ENCODE assay signal across 32 mouse cellular contexts in genomic region chr11:80071039-80071438, GRCm38 (mm10). TPM values are rescaled to one million over a fixed set of nuclear protein-coding genes. Genes with fewer than 3 reads are reported as not detected.
DNase-seq lines count a peak whose midpoint lies in the region; ATAC-seq and TF ChIP-seq lines count a peak whose summit lies in the region.
"Had no signal": no experiment of that assay in that cellular context is flagged by ENCODE, and none has a peak within 500 bp of the region (broad histone marks: within the 10 kb centered on the region; RNA-seq: fewer than 3 reads in every experiment).

No protein-coding gene starts in this region.

- DNase-seq in liver, embryonic 13.5 days, result no peak
- DNase-seq in liver (no peak), ES-E14 (ENCODE audit: low read depth, low spot score) (no peak)
- DNase-seq in frontal cortex, postnatal 25 days (ENCODE audit: low spot score in 2 of 2), result no peak
- DNase-seq: adrenal gland, adult 8-10 months; cerebellum, adult 2 months; cerebellum, postnatal 25 days; gastrocnemius, postnatal 14 days; heart, adult 18-20 months; heart, postnatal 36 days; kidney, adult 8-10 months; kidney, postnatal 4 days; layer of hippocampus, postnatal 36 days; midbrain, embryonic 14.5 days; right cerebral cortex, postnatal 25 days; thymus, adult 18-20 months; thymus, postnatal 25 days had no signal

- no peak for ATAC-seq in liver, embryonic 13.5 days (ENCODE audit: low read depth)
- ATAC-seq in intestine, postnatal 0 days, result no peak
- ATAC-seq: activated CD4-positive, CD25-positive, alpha-beta regulatory T cell, adult 4 months; forebrain, embryonic 13.5 days; hindbrain, postnatal 0 days; intestine, embryonic 15.5 days had no signal

- peak overlapping the region; percentile 54 for H3K27ac ChIP-seq in liver, embryonic 13.5 days
- H3K27ac ChIP-seq in ES-E14 (ENCODE audit: insufficient read depth, low read depth, low read length, poor library complexity, severe bottlenecking) (peak overlapping the region; percentile 50; the same call in 1 of the 2 replicates), macrophage (peak overlapping the region; percentile 4; the same call in 1 of the 2 replicates)
- H3K27ac ChIP-seq in bone marrow macrophage, adult 2 months (ENCODE audit: insufficient read depth, low read depth, low read length), result peak overlapping the region; percentile 51
- no peak overlapping the region for H3K27ac ChIP-seq in intestine, postnatal 0 days (ENCODE audit: low read depth, low read length)
- H3K27ac ChIP-seq: forebrain, embryonic 13.5 days; hindbrain, embryonic 12.5 days; hindbrain, postnatal 0 days; intestine, embryonic 15.5 days; kidney, postnatal 0 days; limb, embryonic 10.5 days; limb, embryonic 15.5 days; lung, embryonic 15.5 days; neural tube, embryonic 15.5 days; stomach, postnatal 0 days had no signal

- H3K9ac ChIP-seq in liver, embryonic 13.5 days, result no peak overlapping the region
- H3K9ac ChIP-seq in ES-E14 (ENCODE audit: insufficient read depth, low read depth, low read length, poor library complexity, severe bottlenecking), result no peak overlapping the region; the same call in 1 of the 2 replicates
- no peak overlapping the region for H3K9ac ChIP-seq in intestine, postnatal 0 days (ENCODE audit: low read depth, low read length)
- H3K9ac ChIP-seq: forebrain, embryonic 13.5 days; hindbrain, embryonic 12.5 days; intestine, embryonic 15.5 days; limb, embryonic 15.5 days; lung, embryonic 15.5 days; neural tube, embryonic 15.5 days had no signal

- peaks cover 98% of the 10 kb centered on the region for H3K79me2 ChIP-seq in macrophage (ENCODE audit: inconsistent target)

- no peak overlapping the region for H3K4me3 ChIP-seq in liver, embryonic 13.5 days (replicated peaks)
- H3K4me3 ChIP-seq in ES-E14 (ENCODE audit: insufficient read depth in 1 of 2, low read depth in 1 of 2, low read length in 2 of 2, poor library complexity in 1 of 2, severe bottlenecking in 1 of 2) (no peak overlapping the region), macrophage (ENCODE audit: inconsistent target) (no peak overlapping the region)
- no peak overlapping the region for H3K4me3 ChIP-seq in bone marrow macrophage, adult 2 months (ENCODE audit: insufficient read depth, low read length)
- no peak overlapping the region for H3K4me3 ChIP-seq in intestine, postnatal 0 days (ENCODE audit: low read depth, low read length)
- H3K4me3 ChIP-seq: forebrain, embryonic 13.5 days; hindbrain, embryonic 12.5 days; intestine, embryonic 15.5 days; limb, embryonic 10.5 days; limb, embryonic 15.5 days; lung, embryonic 15.5 days; neural tube, embryonic 15.5 days had no signal

- no peak overlapping the region for H3K4me2 ChIP-seq in liver, embryonic 13.5 days
- no peak overlapping the region for H3K4me2 ChIP-seq in intestine, postnatal 0 days (replicated peaks; ENCODE audit: low read depth)
- H3K4me2 ChIP-seq: forebrain, embryonic 13.5 days; heart, embryonic 11.5 days; hindbrain, embryonic 12.5 days; intestine, embryonic 15.5 days; limb, embryonic 15.5 days; lung, embryonic 15.5 days; neural tube, embryonic 15.5 days had no signal

- TF ChIP-seq POLR2A in bone marrow macrophage, adult 2 months (IDR thresholded peaks at IDR 0.05; ENCODE audit: borderline replicate concordance, low read depth, low read length), result no peak

- in situ Hi-C loops in ES-E14 (cut with MboI; ENCODE audit: low sequenced_read_pairs in 2 of 2, unreplicated experiment in 2 of 2), result no loop called here

- H3K4me1 ChIP-seq in liver, embryonic 13.5 days (replicated peaks), result peaks cover 65% of the 10 kb centered on the region
- H3K4me1 ChIP-seq in ES-E14 (ENCODE audit: control insufficient read depth in 2 of 2, insufficient read depth in 2 of 2, low read length in 2 of 2, poor library complexity in 1 of 2), result peaks cover 2 to 6% of the 10 kb centered on the region in 2 experiments; a peak in 2 of 4 replicates
- H3K4me1 ChIP-seq in bone marrow macrophage, adult 2 months (ENCODE audit: control insufficient read depth, insufficient read depth, low read length), result peaks cover 53% of the 10 kb centered on the region
- H3K4me1 ChIP-seq in intestine, postnatal 0 days (replicated peaks; ENCODE audit: control insufficient read depth, insufficient read depth, low read length), result no peaks in the 10 kb centered on the region
- H3K4me1 ChIP-seq: hindbrain, embryonic 12.5 days; intestine, embryonic 15.5 days; limb, embryonic 10.5 days; lung, embryonic 15.5 days; neural tube, embryonic 15.5 days had no signal

- no peak for TF ChIP-seq CTCF in bone marrow macrophage, adult 2 months (IDR thresholded peaks at IDR 0.05; ENCODE audit: low read depth, low read length)
- no peak for TF ChIP-seq CTCF in intestine, postnatal 0 days (IDR thresholded peaks at IDR 0.05; ENCODE audit: low read depth)

- 83% methylated on average over 2 of the region's 2 CpGs for WGBS in liver, embryonic 13.5 days (ENCODE audit: insufficient replicate concordance)
- 80% methylated on average over 2 of the region's 2 CpGs for WGBS in macrophage (ENCODE audit: missing documents)
- 96% methylated on average over 2 of the region's 2 CpGs for WGBS in intestine, postnatal 0 days

- no peaks in the 10 kb centered on the region for H3K9me3 ChIP-seq in liver, embryonic 13.5 days (replicated peaks)
- H3K9me3 ChIP-seq in ES-E14 (ENCODE audit: control insufficient read depth, insufficient read depth, low read depth, low read length), result no peaks in the 10 kb centered on the region
- H3K9me3 ChIP-seq in intestine, postnatal 0 days (ENCODE audit: control insufficient read depth), result no peaks in the 10 kb centered on the region
- H3K9me3 ChIP-seq: forebrain, embryonic 13.5 days; hindbrain, embryonic 12.5 days; intestine, embryonic 15.5 days; limb, embryonic 10.5 days; limb, embryonic 15.5 days; lung, embryonic 15.5 days; neural tube, embryonic 15.5 days had no signal

- peaks cover 48% of the 10 kb centered on the region for H3K36me3 ChIP-seq in liver, embryonic 13.5 days
- H3K36me3 ChIP-seq in ES-E14 (ENCODE audit: control insufficient read depth, insufficient read depth, low read length, poor library complexity, severe bottlenecking), result 0 out of 2 replicates have a peak, but pooled peaks cover 2% of the 10 kb centered on the region
- H3K36me3 ChIP-seq in macrophage (ENCODE audit: inconsistent target), result 0 out of 2 replicates have a peak, but pooled peaks cover 4% of the 10 kb centered on the region
- no peaks in the 10 kb centered on the region for H3K36me3 ChIP-seq in intestine, postnatal 0 days (ENCODE audit: control insufficient read depth, insufficient read depth)
- H3K36me3 ChIP-seq: hindbrain, embryonic 12.5 days; intestine, embryonic 15.5 days; limb, embryonic 15.5 days; neural tube, embryonic 15.5 days had no signal

- H3K27me3 ChIP-seq in liver, embryonic 13.5 days, result no peaks in the 10 kb centered on the region
- no peaks in the 10 kb centered on the region for H3K27me3 ChIP-seq in intestine, postnatal 0 days (replicated peaks; ENCODE audit: control insufficient read depth, insufficient read depth, low read length)
- H3K27me3 ChIP-seq: forebrain, embryonic 13.5 days; hindbrain, embryonic 12.5 days; intestine, embryonic 15.5 days; limb, embryonic 15.5 days; lung, embryonic 15.5 days; neural tube, embryonic 15.5 days had no signal

TF ChIP-seq in ES-E14, 5 proteins besides CTCF, POLR2A, EP300 and RAD21:
- TF ChIP-seq ZNF384 (IDR thresholded peaks at IDR 0.05; ENCODE audit: low read depth, low read length), result no peak
- TF ChIP-seq ZC3H11A (IDR thresholded peaks at IDR 0.05; ENCODE audit: borderline replicate concordance, low read depth, low read length), result no peak
- TF ChIP-seq CHD2 (IDR thresholded peaks at IDR 0.05; ENCODE audit: low read depth, low read length), result no peak
- TF ChIP-seq HCFC1 (IDR thresholded peaks at IDR 0.05; ENCODE audit: borderline replicate concordance, insufficient read depth, low read length), result no peak

RNA-seq across cellular contexts. Expression of gene Crlf3, which starts 9.8 kb away (rescaled TPM):
- polyA plus RNA-seq in liver, embryonic 13.5 days (2015; fragmentation: Nextera tagmentation; extraction: Ambion mirVana), result 91.4 and 103 TPM in 2 replicates
- total RNA-seq in ES-E14 (2012; rRNA removed), result 55.3 and 57.3 TPM in 2 replicates
- 81.6 and 84.6 TPM in 2 replicates for polyA plus RNA-seq in bone marrow macrophage, adult 2 months (2012; ENCODE audit: insufficient read depth, insufficient read length, missing spikeins)
- 100 to 1,000 TPM in 22 of 26 experiments, 10 to 100 TPM in 4; 65.9 to 570 (median 261) TPM for total RNA-seq in macrophage (2018; cell fraction: chromatin; rRNA removed)
- 10 to 100 TPM; 46.9 to 78.6 (median 56.5) TPM for total RNA-seq in macrophage (2018; cell fraction: cytosol; rRNA removed)
- 100 to 1,000 TPM in 23 of 26 experiments, 10 to 100 TPM in 3; 70.6 to 590 (median 171) TPM for total RNA-seq in macrophage (2018; cell fraction: nucleus; rRNA removed)
- 27.5 to 59.0 TPM (median 37.3 TPM) in 3 replicates for polyA plus RNA-seq in macrophage (2018)
- 13.2 and 14.2 TPM in 2 replicates for polyA plus RNA-seq in intestine, postnatal 0 days (2015; fragmentation: Nextera tagmentation; extraction: Ambion mirVana)

RNA-seq across cellular contexts. Expression of gene Atad5, which starts 18.2 kb away (rescaled TPM):
- 10.7 and 12.9 TPM in 2 replicates for polyA plus RNA-seq in liver, embryonic 13.5 days (2015; fragmentation: Nextera tagmentation; extraction: Ambion mirVana)
- 18.1 and 23.6 TPM in 2 replicates for total RNA-seq in ES-E14 (2012; rRNA removed)
- 6.6 and 6.7 TPM in 2 replicates for polyA plus RNA-seq in bone marrow macrophage, adult 2 months (2012; ENCODE audit: insufficient read depth, insufficient read length, missing spikeins)
- 10 to 100 TPM in 14 of 26 experiments, 1 to 10 TPM in 12; 3.4 to 18.6 (median 10.6) TPM for total RNA-seq in macrophage (2018; cell fraction: chromatin; rRNA removed)
- 1 to 10 TPM in 25 of 26 experiments, under 1 TPM in 1; 0.86 to 3.2 (median 2.4) TPM for total RNA-seq in macrophage (2018; cell fraction: cytosol; rRNA removed)
- total RNA-seq in macrophage (2018; cell fraction: nucleus; rRNA removed), result 10 to 100 TPM in 2 of 26 experiments, 1 to 10 TPM in 24; 2.5 to 28.8 (median 6.8) TPM
- polyA plus RNA-seq in macrophage (2018), result 1.5 to 6.1 TPM (median 1.9 TPM) in 3 replicates
- polyA plus RNA-seq in intestine, postnatal 0 days (2015; fragmentation: Nextera tagmentation; extraction: Ambion mirVana), result 2.2 and 2.4 TPM in 2 replicates
